Mouse (Mus musculus): ENCODE data around the gene Prelid3b.

- no peak for TF ChIP-seq CTCF (IDR thresholded peaks at IDR 0.05; ENCODE audit: borderline replicate concordance, extremely low read depth, insufficient read depth, insufficient read length)
- TF ChIP-seq POLR2A (IDR thresholded peaks at IDR 0.05; ENCODE audit: borderline replicate concordance, extremely low read depth, insufficient read depth, insufficient read length, poor library complexity, severe bottlenecking) = no peak
Observed at GRCm38 (mm10) chr2:174428996-174429591, 43.8 kb downstream of the Prelid3b start.

Data from brain, embryonic 14.5 days (tissue).